Mouse (Mus musculus) embryonic facial prominence, embryonic 14.5 days (tissue): ENCODE results near the gene Ap1m2. TPM values are rescaled to one million over a fixed set of nuclear protein-coding genes. Genes with fewer than 3 reads are reported as not detected.
"Not testable (repeated sequence)": the region's sequence is repeated elsewhere in the genome, so short reads cannot be mapped to it uniquely, and the experiment has no call there.

Experiments used
- ATAC-seq: fragments of 200-750 bp; cut with Nextera tagmentation; 2 replicates; pipeline ENCODE4 v1.8.0; 2017; ENCODE audit warnings: low read depth, moderate number of reproducible peaks, moderate TSS enrichment
- DNase-seq: peaks from one replicate; pipeline ENCODE4 v3.0.0-alpha.2; 2015; ENCODE audit warnings: low spot score
- H3K27ac ChIP-seq: fragments of 300-500 bp; sonication (generic); replicated peaks from 2 replicates; pipeline ENCODE4 v1.5.1; 2014; ENCODE audit warnings: low read depth, mild to moderate bottlenecking, low read length, moderate library complexity
- H3K27me3 ChIP-seq: fragments of 300-500 bp; sonication (generic); replicated peaks from 2 replicates; pipeline ENCODE4 v1.6.1; 2014; ENCODE audit warnings: low read length; ENCODE audit not compliant: control insufficient read depth, insufficient read depth
- H3K36me3 ChIP-seq: fragments of 300-500 bp; sonication (generic); 2 replicates; pipeline ENCODE4 v1.6.1; 2014; ENCODE audit warnings: low read length, mixed read lengths; ENCODE audit not compliant: control insufficient read depth, insufficient read depth
- H3K4me1 ChIP-seq: fragments of 300-500 bp; sonication (generic); 2 replicates; pipeline ENCODE4 v1.6.1; 2014; ENCODE audit warnings: antibody characterized with exemption, low read length; ENCODE audit not compliant: control insufficient read depth, insufficient read depth
- H3K4me2 ChIP-seq: fragments of 300-500 bp; sonication (generic); 2 replicates; pipeline ENCODE4 v1.6.1; 2014; ENCODE audit warnings: low read depth, mild to moderate bottlenecking, low read length, moderate library complexity, mixed read lengths
- H3K4me3 ChIP-seq: fragments of 300-500 bp; sonication (generic); 2 replicates; pipeline ENCODE4 v1.5.1; 2014; ENCODE audit warnings: low read depth, mild to moderate bottlenecking, low read length
- H3K9ac ChIP-seq: fragments of 300-500 bp; sonication (generic); 2 replicates; pipeline ENCODE4 v1.6.1; 2014; ENCODE audit warnings: low read depth, mild to moderate bottlenecking, low read length, moderate library complexity, mixed read lengths
- H3K9me3 ChIP-seq: fragments of 300-500 bp; sonication (generic); 2 replicates; pipeline ENCODE4 v1.6.1; 2016; ENCODE audit warnings: low read length; ENCODE audit not compliant: control insufficient read depth
- WGBS: fragments of 180-500 bp; shearing (Covaris S2); extraction: QIAGEN DNeasy Blood & Tissue Kit; methylation state at CpG from one replicate; pipeline ENCODE4 v1.1.7; 2014; 5-methylcytosine and 5-hydroxymethylcytosine counted together
- polyA plus RNA-seq: library from polyadenylated mRNA; unstranded; fragments of >200 nt; fragmentation: Nextera tagmentation; extraction: Ambion mirVana; gene quantifications from 2 replicates; pipeline ENCODE4 v1.2.1, GENCODE M21; 2014

The Ap1m2 gene
- polyA plus RNA-seq, 1 experiment from 2014 or later, result 20.8 TPM

DNA sequence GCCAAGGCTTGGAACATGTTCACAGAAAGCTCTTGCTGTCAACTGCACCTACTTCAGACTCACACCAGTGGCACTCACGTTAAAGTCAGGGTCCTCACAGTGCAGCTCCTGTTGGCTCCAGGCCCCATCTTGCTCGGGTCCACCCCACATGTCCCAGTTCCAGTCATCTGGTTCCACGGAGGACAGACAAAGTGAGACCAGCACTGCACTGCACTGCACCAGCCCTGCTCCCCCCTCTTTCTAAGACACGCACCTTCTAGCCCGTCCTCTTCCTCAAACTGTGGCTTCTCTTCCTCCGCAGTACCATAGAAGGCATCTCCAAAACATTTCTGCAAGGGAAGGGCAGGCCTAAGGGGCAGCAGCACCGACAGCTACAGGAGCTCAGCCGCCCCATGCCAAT lies 35.8 kb downstream of the Ap1m2 start:
- no peak overlapping the region for H3K4me2 ChIP-seq
- H3K27ac ChIP-seq, result no peak overlapping the region
- no peak overlapping the region for H3K9ac ChIP-seq
- 89% methylated on average over 8 of the region's 8 CpGs for WGBS
- H3K9me3 ChIP-seq, result no peaks in the 10 kb centered on the region
- no peak for DNase-seq
- peaks cover 98% of the 10 kb centered on the region for H3K36me3 ChIP-seq
- no peaks in the 10 kb centered on the region for H3K4me1 ChIP-seq
- H3K4me3 ChIP-seq, result no peak overlapping the region
- no peaks in the 10 kb centered on the region for H3K27me3 ChIP-seq
- 0 out of 2 replicates have a peak, but pooled peaks have one; percentile 10 for ATAC-seq

DNA sequence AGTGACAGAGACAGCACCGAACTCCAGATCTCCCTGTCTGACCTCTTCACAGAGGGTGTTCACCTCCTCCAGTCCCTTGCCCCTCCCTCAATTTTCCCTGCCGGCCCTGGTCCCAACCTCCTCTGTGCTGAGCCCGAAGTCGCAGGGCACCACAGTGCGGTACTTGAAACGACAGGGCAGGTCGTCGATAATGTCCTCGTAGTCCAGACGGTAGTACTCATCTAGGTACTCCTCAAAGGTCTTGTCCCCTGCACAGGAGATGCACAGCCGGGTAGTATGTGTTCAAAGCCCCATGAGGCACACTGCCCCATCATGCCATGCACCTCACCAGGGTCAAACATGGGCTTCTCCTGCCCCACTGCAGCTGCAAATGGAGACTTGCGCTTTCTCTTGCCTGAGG lies 36.4 kb downstream of the Ap1m2 start:
- ATAC-seq (no peak), DNase-seq (no peak)
- Histone ChIP-seq H3K4me2 (no peak overlapping the region), H3K9ac (no peak overlapping the region), H3K36me3 (peaks cover 98% of the 10 kb centered on the region), H3K4me3 (no peak overlapping the region), H3K4me1 (no peaks in the 10 kb centered on the region), H3K27me3 (no peaks in the 10 kb centered on the region), H3K9me3 (no peaks in the 10 kb centered on the region), H3K27ac (no peak overlapping the region)
- 91% methylated on average over 12 of the region's 12 CpGs for WGBS

DNA sequence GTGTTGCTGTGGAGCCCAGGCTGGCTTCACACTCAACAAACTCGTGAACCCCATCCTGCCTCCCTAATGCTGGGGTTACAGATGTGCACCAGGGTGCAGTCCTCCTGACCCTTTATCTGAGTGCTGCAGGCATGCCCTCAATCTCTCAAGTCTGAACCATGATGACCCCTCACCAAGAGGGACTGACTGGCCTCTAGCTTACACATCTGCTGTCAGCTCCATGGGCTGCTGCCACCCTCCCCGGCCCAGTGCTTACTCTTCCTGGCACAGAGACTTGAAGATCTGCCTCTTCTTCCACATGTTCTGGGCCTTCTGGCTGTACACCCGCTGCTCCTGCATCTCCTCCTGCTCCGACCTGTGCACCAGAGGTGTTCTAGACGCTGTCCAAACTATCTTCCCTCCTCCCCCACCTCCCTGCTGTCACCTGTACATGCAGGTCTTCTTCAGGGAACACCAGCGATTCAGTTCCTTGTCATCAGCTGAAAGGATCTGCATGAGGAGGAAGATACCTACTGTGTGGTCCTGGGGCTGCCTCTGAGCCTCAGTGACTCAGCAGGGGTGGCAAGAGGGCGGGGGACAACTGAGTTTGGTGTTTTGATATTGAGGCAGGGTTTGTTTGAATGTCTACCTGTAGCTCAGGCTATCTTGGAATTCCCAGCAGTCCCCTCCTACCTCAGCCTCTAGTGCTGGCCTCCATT lies 37.0 kb downstream of the Ap1m2 start:
- H3K4me2 ChIP-seq, result no peak overlapping the region
- no peak overlapping the region for H3K4me3 ChIP-seq
- no peak overlapping the region for H3K27ac ChIP-seq
- peaks cover 98% of the 10 kb centered on the region for H3K36me3 ChIP-seq
- no peak for DNase-seq
- no peaks in the 10 kb centered on the region for H3K4me1 ChIP-seq
- no peak for ATAC-seq
- H3K27me3 ChIP-seq, result no peaks in the 10 kb centered on the region
- no peaks in the 10 kb centered on the region for H3K9me3 ChIP-seq
- no peak overlapping the region for H3K9ac ChIP-seq
- 79% methylated on average over 7 of the region's 7 CpGs for WGBS

DNA sequence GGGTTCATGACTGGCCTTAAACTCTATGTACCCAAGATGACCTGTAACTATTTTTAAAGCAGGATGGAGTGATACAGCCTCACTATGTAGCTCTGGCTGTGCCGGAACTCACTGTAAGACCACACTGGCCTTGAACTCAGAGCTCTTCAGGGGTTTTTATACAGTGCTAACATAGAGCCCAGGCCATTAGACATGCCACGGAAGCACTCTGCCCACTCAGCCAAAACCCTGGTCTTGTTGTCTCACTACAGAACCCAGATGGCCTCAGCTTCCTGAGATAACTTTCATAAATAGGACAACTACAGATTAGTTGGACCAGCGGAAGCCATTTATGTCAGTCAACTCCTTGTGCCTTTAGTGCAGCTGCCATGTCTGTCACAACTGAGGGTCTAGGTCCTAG lies 37.8 kb downstream of the Ap1m2 start:
- Histone ChIP-seq H3K4me3 (no peak overlapping the region), H3K4me2 (no peak overlapping the region), H3K9me3 (no peaks in the 10 kb centered on the region), H3K36me3 (peaks cover 97% of the 10 kb centered on the region), H3K9ac (no peak overlapping the region), H3K4me1 (no peaks in the 10 kb centered on the region), H3K27ac (no peak overlapping the region), H3K27me3 (no peaks in the 10 kb centered on the region)
- DNase-seq, result peak; percentile 14
- WGBS, result 89% methylated on average over 3 of the region's 3 CpGs
- no peak for ATAC-seq

DNA sequence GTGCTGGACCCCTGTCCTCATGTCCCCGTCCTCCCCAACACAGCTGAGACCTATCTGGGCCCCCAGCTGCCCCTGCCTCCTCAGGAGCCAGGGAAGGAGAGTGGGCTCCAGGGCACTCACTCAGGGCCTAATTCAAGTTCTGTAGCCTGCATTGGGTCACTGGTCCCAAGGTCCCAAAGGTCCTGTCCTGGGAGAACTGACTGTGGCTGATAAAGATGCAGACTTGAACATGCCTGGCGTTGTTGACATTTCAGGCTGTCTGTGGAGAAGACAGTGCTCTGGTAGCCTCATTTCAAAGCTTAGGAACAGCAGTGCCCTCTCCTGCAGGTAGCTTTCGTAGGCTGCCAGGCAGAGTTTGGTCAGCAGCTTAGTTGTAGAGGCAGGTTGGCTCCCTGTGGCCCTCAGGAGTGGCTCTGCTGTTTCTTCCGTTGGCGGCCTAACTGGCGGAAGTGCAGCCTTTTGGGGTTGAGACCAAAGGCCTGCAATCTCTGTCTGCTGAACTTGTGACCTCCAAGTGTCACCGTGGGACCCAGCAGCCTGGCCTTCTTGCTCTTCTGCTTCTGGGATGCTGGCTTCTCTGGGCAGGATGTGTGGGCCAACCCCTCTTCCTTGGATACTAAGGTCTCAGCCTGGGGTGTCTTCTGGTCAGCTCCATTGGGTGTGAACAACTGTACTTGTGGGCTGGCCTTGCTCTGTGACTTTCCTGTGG lies 38.5 kb downstream of the Ap1m2 start:
- H3K4me3 ChIP-seq, result no peak overlapping the region
- DNase-seq (no peak), ATAC-seq (no peak)
- H3K9ac ChIP-seq, result no peak overlapping the region
- no peaks in the 10 kb centered on the region for H3K4me1 ChIP-seq
- H3K27me3 ChIP-seq, result no peaks in the 10 kb centered on the region
- WGBS, result 76% methylated on average over 7 of the region's 7 CpGs
- no peak overlapping the region for H3K27ac ChIP-seq
- H3K9me3 ChIP-seq, result no peaks in the 10 kb centered on the region
- peaks cover 97% of the 10 kb centered on the region for H3K36me3 ChIP-seq
- no peak overlapping the region for H3K4me2 ChIP-seq

DNA sequence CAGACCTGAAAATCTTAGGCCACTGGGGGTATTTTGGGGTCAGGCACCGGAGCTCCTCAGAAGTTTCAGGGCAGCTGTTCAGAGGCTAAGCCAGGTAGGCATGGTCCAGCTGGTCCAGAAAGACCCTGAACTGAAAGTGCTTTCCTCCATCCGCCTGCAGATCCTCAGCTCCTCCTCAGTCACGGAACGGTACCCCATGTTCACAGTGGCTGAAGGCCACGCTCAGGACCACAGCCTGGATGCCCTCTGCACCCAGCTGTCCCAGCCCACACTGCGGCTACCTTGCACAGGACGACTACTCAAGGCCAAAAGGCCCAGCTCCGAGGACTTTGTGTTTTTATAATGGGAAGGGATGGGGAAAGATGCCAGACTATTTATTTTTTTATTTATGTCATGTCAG lies 39.0 kb downstream of the Ap1m2 start:
- H3K27ac ChIP-seq, result no peak overlapping the region
- ATAC-seq, result no peak

DNA sequence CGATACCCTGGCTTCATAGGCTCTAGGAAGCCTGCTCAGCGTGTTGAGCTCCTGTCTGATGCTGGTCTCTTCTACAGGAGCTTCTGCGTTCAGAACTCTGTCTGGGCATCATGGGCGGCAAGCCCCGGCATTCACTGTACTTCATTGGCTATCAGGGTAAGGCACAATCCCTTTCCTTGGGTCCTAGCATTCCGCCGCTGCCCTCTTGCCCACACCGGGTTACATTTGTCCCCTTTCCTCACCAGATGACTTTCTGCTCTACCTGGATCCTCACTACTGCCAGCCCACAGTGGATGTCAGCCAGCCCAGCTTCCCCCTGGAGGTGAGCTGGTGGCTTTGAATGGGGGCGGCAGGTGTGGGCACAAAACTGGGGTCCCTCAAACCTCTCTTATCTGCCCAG lies 39.7 kb downstream of the Ap1m2 start:
- Histone ChIP-seq H3K4me3 (no peak overlapping the region), H3K36me3 (peaks cover 96% of the 10 kb centered on the region), H3K9ac (no peak overlapping the region), H3K9me3 (no peaks in the 10 kb centered on the region), H3K27ac (no peak overlapping the region), H3K4me1 (no peaks in the 10 kb centered on the region), H3K27me3 (no peaks in the 10 kb centered on the region), H3K4me2 (no peak overlapping the region)
- ATAC-seq (no peak), DNase-seq (no peak)
- WGBS, result 86% methylated on average over 9 of the region's 9 CpGs

More for the DNA sequence above, 39.0 kb downstream of the Ap1m2 start:
- WGBS, result 83% methylated on average over 8 of the region's 8 CpGs
- Histone ChIP-seq H3K4me1 (no peaks in the 10 kb centered on the region), H3K4me3 (no peak overlapping the region), H3K27me3 (no peaks in the 10 kb centered on the region), H3K36me3 (peaks cover 97% of the 10 kb centered on the region), H3K9me3 (no peaks in the 10 kb centered on the region), H3K9ac (no peak overlapping the region), H3K4me2 (no peak overlapping the region)
- no peak for DNase-seq

DNA sequence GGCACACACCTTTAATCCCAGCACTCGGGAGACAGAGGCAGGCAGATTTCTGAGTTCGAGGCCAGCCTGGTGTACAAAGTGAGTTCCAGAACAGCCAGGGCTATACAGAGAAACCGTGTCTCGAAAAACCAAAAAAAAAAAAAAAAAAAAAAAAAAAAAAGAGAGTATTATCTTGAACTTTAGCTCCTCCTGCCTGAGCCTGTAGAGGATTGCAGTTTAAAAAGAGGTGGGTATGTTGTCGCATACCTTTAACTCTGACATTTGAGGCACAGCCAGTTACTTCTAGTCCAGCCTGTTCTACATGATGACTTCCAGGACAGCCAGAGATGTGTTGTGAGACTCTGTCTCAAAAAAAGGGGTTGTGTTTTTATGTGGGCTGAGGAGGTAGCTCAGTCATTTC lies 42.5 kb downstream of the Ap1m2 start:
- H3K27ac ChIP-seq, DNase-seq, H3K4me2 ChIP-seq, ATAC-seq, H3K4me3 ChIP-seq, H3K9ac ChIP-seq, H3K27me3 ChIP-seq, H3K9me3 ChIP-seq: not testable (repeated sequence)
- Histone ChIP-seq H3K36me3 (peaks cover 75% of the 10 kb centered on the region), H3K4me1 (peaks cover 11% of the 10 kb centered on the region)
- WGBS, result 74% methylated on average over 5 of the region's 5 CpGs

DNA sequence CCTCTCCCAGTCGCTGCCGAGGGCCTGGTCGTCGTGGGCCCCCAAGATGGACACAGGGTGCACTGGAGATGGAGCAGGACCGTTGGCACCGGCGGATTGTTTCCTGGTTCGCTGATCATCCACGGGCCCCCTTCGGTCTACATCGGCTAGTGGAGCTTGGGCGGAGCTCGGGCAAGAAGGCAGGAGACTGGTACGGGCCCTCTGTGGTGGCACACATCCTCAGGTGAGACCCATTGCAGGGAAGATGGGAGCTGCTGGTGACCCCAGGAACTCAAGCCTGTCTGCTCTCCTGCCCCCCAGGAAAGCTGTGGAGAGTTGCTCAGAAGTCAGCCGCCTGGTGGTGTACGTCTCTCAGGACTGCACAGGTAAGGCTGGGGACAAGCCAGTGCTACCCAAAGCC lies 43.8 kb downstream of the Ap1m2 start:
- H3K9me3 ChIP-seq, result no peaks in the 10 kb centered on the region
- peaks cover 14% of the 10 kb centered on the region for H3K4me1 ChIP-seq
- H3K36me3 ChIP-seq, result peaks cover 62% of the 10 kb centered on the region
- no peak overlapping the region for H3K4me3 ChIP-seq
- H3K9ac ChIP-seq, result no peak overlapping the region
- H3K4me2 ChIP-seq, result no peak overlapping the region
- ATAC-seq (no peak), DNase-seq (no peak)
- WGBS, result 94% methylated on average over 16 of the region's 16 CpGs
- no peaks in the 10 kb centered on the region for H3K27me3 ChIP-seq
- H3K27ac ChIP-seq, result no peak overlapping the region
